7 mouse cellular contexts compared by ENCODE assay signal in genomic region chr17:46265918-46266618, GRCm38 (mm10). TPM values are rescaled to one million over a fixed set of nuclear protein-coding genes. Genes with fewer than 3 reads are reported as not detected.
DNase-seq lines count a peak whose midpoint lies in the region; ATAC-seq lines count a peak whose summit lies in the region.

No protein-coding gene starts in this region.

- peak; percentile 52 for ATAC-seq in hindbrain, embryonic 15.5 days (ENCODE audit: low FRiP score, low read depth)

- H3K27ac ChIP-seq in hindbrain, embryonic 15.5 days (replicated peaks), result no peak overlapping the region

- H3K9me3 ChIP-seq in hindbrain, embryonic 15.5 days, result no peaks in the 10 kb centered on the region

- no peak overlapping the region for H3K4me2 ChIP-seq in hindbrain, embryonic 15.5 days

- no peaks in the 10 kb centered on the region for H3K4me1 ChIP-seq in hindbrain, embryonic 15.5 days (replicated peaks)

- no peak overlapping the region for H3K9ac ChIP-seq in hindbrain, embryonic 15.5 days

- H3K27me3 ChIP-seq in hindbrain, embryonic 15.5 days, result no peaks in the 10 kb centered on the region

- DNase-seq in NIH3T3 (ENCODE audit: low read depth), result peak; percentile 94
- DNase-seq in cerebellum, adult 8-10 months, result peak; percentile 86
- peak; percentile 78 for DNase-seq in forelimb bud, embryonic 11.5 days (ENCODE audit: low read depth, low spot score)
- DNase-seq in left cerebral cortex, adult 11 months (ENCODE audit: low spot score), result peak; percentile 75
- peak; percentile 83 for DNase-seq in lung, postnatal 36 days
- DNase-seq in right cerebral cortex, postnatal 14 days, result peak; percentile 78

- H3K4me3 ChIP-seq in hindbrain, embryonic 15.5 days, result no peak overlapping the region

- H3K36me3 ChIP-seq in hindbrain, embryonic 15.5 days, result peaks cover 28% of the 10 kb centered on the region; the same call in 1 of the 2 replicates

- 29% methylated on average over 14 of the region's 14 CpGs for WGBS in hindbrain, embryonic 15.5 days

RNA-seq across cellular contexts. Expression of gene Lrrc73, which starts 12.7 kb away (rescaled TPM):
- polyA plus RNA-seq in hindbrain, embryonic 15.5 days (2015; fragmentation: Nextera tagmentation; extraction: Ambion mirVana), result 14.9 and 18.5 TPM in 2 replicates

RNA-seq across cellular contexts. Expression of gene Tjap1, which starts 16.8 kb away (rescaled TPM):
- 30.3 and 34.0 TPM in 2 replicates for polyA plus RNA-seq in hindbrain, embryonic 15.5 days (2015; fragmentation: Nextera tagmentation; extraction: Ambion mirVana)

RNA-seq across cellular contexts. Expression of gene Yipf3, which starts 18.2 kb away (rescaled TPM):
- polyA plus RNA-seq in hindbrain, embryonic 15.5 days (2015; fragmentation: Nextera tagmentation; extraction: Ambion mirVana), result 88.9 and 99.6 TPM in 2 replicates

RNA-seq across cellular contexts. Expression of gene Polr1c, which starts 18.2 kb away (rescaled TPM):
- polyA plus RNA-seq in hindbrain, embryonic 15.5 days (2015; fragmentation: Nextera tagmentation; extraction: Ambion mirVana), result 72.4 and 74.0 TPM in 2 replicates

RNA-seq across cellular contexts. Expression of gene Dlk2, which starts 31.2 kb away (rescaled TPM):
- polyA plus RNA-seq in hindbrain, embryonic 15.5 days (2015; fragmentation: Nextera tagmentation; extraction: Ambion mirVana), result 22.3 and 25.5 TPM in 2 replicates
